Mouse (Mus musculus): Measurements from ENCODE around the gene Tmem44. TPM values are rescaled to one million over a fixed set of nuclear protein-coding genes. Genes with fewer than 3 reads are reported as not detected.
A peak's percentile ranks its signal among the peaks of the same experiment; 100 is the strongest.

The Tmem44 gene
- total RNA-seq, 2 experiments from 2014 or later, result 28.5 to 32.0 TPM

- no peak for DNase-seq (ENCODE audit: low spot score in 2 of 2)
- Histone ChIP-seq H3K4me3 (no peak overlapping the region), H3K27ac (no peak overlapping the region)
- no peak for TF ChIP-seq CTCF (conservative IDR thresholded peaks at IDR 0.05)
Measured at GRCm38 (mm10) chr16:30544693-30545092, 5.9 kb downstream of the Tmem44 start.

DNA sequence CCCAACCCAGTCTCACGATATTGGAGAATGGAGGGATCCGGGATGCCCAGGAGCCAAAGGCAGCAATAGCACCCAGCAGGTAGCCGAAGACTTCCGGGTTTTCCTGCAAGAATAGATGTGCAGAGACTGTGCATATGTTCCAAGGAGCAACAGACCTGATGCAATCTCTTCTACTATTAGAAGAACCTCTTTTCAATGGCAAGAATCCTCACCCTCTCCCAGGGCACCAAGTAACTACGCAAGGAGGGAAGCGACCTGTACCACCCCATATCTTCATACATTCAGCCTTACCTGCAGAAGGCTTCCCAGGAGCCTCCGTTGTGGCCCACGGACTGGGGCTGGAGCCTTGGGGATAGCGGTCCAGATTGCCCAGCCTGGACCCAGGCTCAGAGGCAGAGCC lies 7.3 kb downstream of the Tmem44 start:
- H3K27ac ChIP-seq, result no peak overlapping the region
- H3K4me3 ChIP-seq, result no peak overlapping the region
- DNase-seq (ENCODE audit: low spot score in 2 of 2), result no peak
- TF ChIP-seq CTCF (conservative IDR thresholded peaks at IDR 0.05), result no peak

DNA sequence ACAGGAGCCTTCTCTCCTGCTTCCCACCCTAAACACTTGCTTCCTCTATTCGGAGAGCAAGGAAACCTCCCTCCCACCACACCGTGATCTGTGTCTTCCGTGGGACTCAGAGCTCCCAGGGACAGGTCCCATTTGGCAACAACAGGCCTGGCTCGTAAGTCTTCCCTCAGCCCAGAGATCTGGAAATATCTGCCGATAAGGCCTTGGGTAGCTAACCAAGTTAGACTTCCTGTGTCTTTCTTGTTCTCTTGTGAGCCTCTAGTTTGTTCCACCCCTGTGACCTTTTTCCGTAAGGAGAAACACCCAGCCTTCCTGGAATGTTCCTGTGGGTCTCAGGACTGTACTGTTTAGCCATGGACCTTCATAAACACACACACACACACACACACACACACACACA lies 7.8 kb downstream of the Tmem44 start:
- H3K27ac ChIP-seq, result no peak overlapping the region
- DNase-seq (ENCODE audit: low spot score in 2 of 2), result no peak
- no peak for TF ChIP-seq CTCF (conservative IDR thresholded peaks at IDR 0.05)
- H3K4me3 ChIP-seq, result no peak overlapping the region

DNA sequence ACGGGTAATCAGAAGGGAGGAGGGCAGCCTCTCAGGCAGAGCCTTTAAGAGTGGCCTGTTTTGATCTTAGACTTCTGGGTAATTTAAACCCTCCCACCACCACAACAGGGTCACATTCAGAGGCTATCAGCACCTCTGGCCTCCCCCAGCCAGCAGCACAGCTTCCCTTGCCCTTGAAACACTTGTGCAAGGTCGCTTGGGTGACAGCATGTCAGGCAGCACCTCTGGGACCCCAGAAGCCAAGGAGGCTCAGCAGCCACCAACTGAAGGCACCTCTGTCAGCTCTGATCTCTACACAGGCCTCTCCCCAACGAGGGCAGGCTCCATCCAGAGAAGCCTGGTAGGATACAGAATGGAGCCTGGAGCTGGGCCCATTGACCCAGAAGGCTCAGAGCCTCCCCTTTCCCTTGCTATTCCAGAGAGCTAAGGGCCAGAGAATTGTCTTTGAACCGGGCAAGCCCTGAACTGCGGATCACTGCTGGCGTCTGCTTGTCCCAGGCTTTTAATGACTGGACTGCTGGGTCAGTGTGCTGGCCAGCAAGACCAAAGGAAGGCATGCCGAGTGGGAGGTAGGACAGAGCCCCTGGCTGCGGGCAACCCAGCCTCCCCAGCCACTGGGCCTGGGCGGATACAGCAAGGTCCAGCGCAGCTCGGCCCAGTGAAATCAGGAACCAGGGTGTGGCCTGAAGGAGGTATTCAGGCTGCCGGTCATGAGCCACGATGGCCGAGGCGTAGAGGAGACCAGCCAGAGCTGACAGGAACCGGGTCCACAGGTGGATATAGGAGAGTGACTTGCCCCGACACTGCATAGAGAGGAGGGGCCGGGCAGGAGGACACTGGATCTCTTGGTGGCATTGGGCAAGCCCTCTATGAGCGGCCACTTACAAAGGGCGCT lies 10.3 kb downstream of the Tmem44 start:
- peak; percentile 30 to 55 for DNase-seq (ENCODE audit: low spot score in 2 of 2)
- no peak for TF ChIP-seq CTCF (conservative IDR thresholded peaks at IDR 0.05)
- H3K4me3 ChIP-seq, result 0 out of 2 replicates have a peak overlapping the region, but pooled peaks have one; percentile 18
- H3K27ac ChIP-seq, result peak overlapping the region; percentile 58

GRCm38 (mm10) chr16:30539433-30539832 lies 11.2 kb downstream of the Tmem44 start:
- no peak overlapping the region for H3K4me3 ChIP-seq
- peak; percentile 89 for TF ChIP-seq CTCF (conservative IDR thresholded peaks at IDR 0.05)
- H3K27ac ChIP-seq, result peak overlapping the region; percentile 39; the same call in 1 of the 2 replicates
- peak in 1 of 2 experiments; percentile 42 for DNase-seq (ENCODE audit: low spot score in 2 of 2)

- no peak for TF ChIP-seq CTCF (conservative IDR thresholded peaks at IDR 0.05)
- no peak overlapping the region for H3K27ac ChIP-seq
- no peak for DNase-seq (ENCODE audit: low spot score in 2 of 2)
- no peak overlapping the region for H3K4me3 ChIP-seq
Measured at GRCm38 (mm10) chr16:30535075-30535474, 15.6 kb downstream of the Tmem44 start.

GRCm38 (mm10) chr16:30533592-30533991 lies 17.1 kb downstream of the Tmem44 start:
- no peak for TF ChIP-seq CTCF (conservative IDR thresholded peaks at IDR 0.05)

DNA sequence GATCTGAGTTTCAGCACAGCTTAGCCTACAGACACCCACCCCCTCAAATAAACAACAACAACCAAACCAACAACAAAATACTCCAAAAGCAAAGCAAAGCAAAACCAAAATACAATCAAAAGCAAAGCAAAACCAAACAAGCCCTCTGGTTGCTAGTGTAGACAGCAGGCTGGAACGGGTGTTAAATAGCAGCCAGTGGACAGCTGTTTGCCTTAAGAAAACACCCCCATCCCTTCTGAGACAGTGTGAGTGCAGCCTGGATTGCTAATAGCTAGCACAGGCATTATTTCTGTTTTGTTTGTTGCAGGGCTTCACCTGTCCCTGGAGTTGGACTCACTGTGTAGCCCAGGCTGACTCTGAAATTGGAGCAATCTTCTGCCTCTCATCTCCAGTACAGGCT lies 17.7 kb downstream of the Tmem44 start:
- Histone ChIP-seq H3K27ac (no peak overlapping the region), H3K4me3 (no peak overlapping the region)
- TF ChIP-seq CTCF (conservative IDR thresholded peaks at IDR 0.05), result no peak
- no peak for DNase-seq (ENCODE audit: low spot score in 2 of 2)

More at GRCm38 (mm10) chr16:30533592-30533991, 17.1 kb downstream of the Tmem44 start:
- DNase-seq (ENCODE audit: low spot score in 2 of 2), result no peak
- Histone ChIP-seq H3K27ac (no peak overlapping the region), H3K4me3 (no peak overlapping the region)

GRCm38 (mm10) chr16:30531761-30532406 lies 18.8 kb downstream of the Tmem44 start:
- Histone ChIP-seq H3K4me3 (peak overlapping the region; percentile 17; the same call in 1 of the 2 replicates), H3K27ac (no peak overlapping the region)
- TF ChIP-seq CTCF (conservative IDR thresholded peaks at IDR 0.05), result peak; percentile 91
- DNase-seq (ENCODE audit: low spot score in 2 of 2), result peak in 1 of 2 experiments; percentile 56

GRCm38 (mm10) chr16:30530815-30531214 lies 19.8 kb downstream of the Tmem44 start:
- TF ChIP-seq CTCF (conservative IDR thresholded peaks at IDR 0.05), result peak; percentile 81
- DNase-seq (ENCODE audit: low spot score in 2 of 2), result no peak
- Histone ChIP-seq H3K27ac (no peak overlapping the region), H3K4me3 (no peak overlapping the region)

DNA sequence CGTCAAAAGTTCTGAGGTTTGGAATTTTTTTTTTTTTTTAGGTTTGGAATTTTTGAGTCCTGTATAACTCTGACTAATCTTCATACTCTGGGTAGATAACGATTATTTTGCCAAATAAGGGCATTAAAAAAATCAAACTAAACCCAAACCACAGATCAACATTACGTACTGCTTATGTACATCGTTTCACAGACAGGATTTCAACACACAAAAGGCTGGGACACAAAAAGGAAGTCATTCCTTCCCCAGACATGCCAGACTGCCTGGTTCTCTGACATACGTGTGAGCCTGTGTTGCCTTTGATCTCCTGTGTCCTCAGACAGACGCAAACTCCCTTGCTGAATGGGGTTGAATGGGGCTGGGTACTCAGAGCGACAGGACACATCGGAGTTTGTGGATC lies 22.3 kb downstream of the Tmem44 start:
- no peak for DNase-seq (ENCODE audit: low spot score in 2 of 2)
- Histone ChIP-seq H3K4me3 (no peak overlapping the region), H3K27ac (no peak overlapping the region)
- no peak for TF ChIP-seq CTCF (conservative IDR thresholded peaks at IDR 0.05)

- H3K27ac ChIP-seq, result no peak overlapping the region
- H3K4me3 ChIP-seq, result no peak overlapping the region
- no peak for DNase-seq (ENCODE audit: low spot score in 2 of 2)
- TF ChIP-seq CTCF (conservative IDR thresholded peaks at IDR 0.05), result no peak
Measured at GRCm38 (mm10) chr16:30527889-30528288, 22.8 kb downstream of the Tmem44 start.

DNA sequence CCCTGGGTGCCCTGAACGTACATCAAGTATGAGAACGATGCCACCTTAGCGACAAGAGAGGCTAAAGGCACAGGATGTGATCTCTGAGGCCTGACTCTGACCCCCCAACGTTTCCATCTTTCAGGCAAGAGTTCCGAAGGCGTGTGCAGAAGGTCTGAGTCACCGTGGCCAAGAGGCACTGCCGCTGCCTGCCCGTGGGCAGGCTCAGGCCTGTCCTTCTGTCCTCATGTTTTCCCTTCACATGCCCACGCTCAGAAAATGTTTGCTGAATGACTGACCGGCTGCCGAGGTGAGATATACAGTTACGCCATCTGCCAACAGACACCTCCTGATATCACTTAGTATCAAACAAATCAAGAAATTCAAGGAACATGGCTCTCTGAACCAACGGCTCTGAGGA lies 24.9 kb downstream of the Tmem44 start:
- Histone ChIP-seq H3K27ac (no peak overlapping the region), H3K4me3 (no peak overlapping the region)
- TF ChIP-seq CTCF (conservative IDR thresholded peaks at IDR 0.05), result no peak
- no peak for DNase-seq (ENCODE audit: low spot score in 2 of 2)
